In the genomic region with DNA sequence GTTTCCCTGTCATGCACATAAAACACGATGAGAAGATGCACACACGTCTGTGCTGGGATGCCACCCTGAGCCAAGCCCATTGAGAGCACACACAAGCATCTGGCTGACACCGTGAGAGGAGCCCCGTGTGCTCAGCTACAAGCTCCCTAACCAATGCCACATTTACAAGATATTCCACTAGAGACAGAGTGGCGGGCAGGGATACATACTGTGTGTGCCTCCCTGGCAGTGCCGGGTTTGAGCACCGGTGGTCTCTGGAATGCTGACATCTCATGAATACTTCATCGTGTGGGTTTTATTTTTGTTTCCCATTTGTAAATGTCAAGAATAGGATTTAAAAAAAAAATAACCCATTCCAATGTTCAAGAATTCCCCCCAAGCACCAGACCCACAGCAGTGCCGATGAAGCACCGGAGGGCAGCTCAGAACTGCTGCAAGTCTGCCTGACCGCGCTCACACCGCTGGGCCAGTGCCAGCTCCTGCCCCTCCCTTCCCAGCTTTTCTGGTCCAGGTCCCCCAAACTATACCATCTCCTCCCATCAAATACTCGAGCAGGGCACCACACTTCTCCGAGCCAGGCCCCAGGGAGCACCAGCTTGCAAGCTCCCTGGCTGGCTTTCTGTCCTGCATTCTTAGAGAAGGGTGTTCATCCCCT, we compare ENCODE assay signal across 14 mouse cellular contexts.
A peak's percentile ranks its signal among the peaks of the same experiment; 100 is the strongest.
DNase-seq lines count a peak whose midpoint lies in the region; ATAC-seq and TF ChIP-seq lines count a peak whose summit lies in the region.
"Had no signal": no experiment of that assay in that cellular context is flagged by ENCODE, and none has a peak within 500 bp of the region (broad histone marks: within the 10 kb centered on the region; RNA-seq: fewer than 3 reads in every experiment).

No protein-coding gene starts in this region.

- H3K27me3 ChIP-seq in kidney, embryonic 16.5 days (ENCODE audit: insufficient read depth, low read length): no peaks in the 10 kb centered on the region
- H3K27me3 ChIP-seq in forebrain, postnatal 0 days (ENCODE audit: insufficient read depth, low read length): no peaks in the 10 kb centered on the region
- H3K27me3 ChIP-seq: heart, embryonic 15.5 days; neural tube, embryonic 15.5 days had no signal

- H3K36me3 ChIP-seq in kidney, embryonic 16.5 days (ENCODE audit: insufficient read depth, low read length): no peaks in the 10 kb centered on the region
- H3K36me3 ChIP-seq in forebrain, postnatal 0 days (ENCODE audit: insufficient read depth): no peaks in the 10 kb centered on the region
- H3K36me3 ChIP-seq: heart, embryonic 15.5 days; neural tube, embryonic 15.5 days had no signal

- no peak overlapping the region for H3K4me2 ChIP-seq in kidney, embryonic 16.5 days (replicated peaks; ENCODE audit: low read depth, low read length)
- H3K4me2 ChIP-seq in forebrain, postnatal 0 days (ENCODE audit: low read depth): no peak overlapping the region
- H3K4me2 ChIP-seq: heart, embryonic 15.5 days; neural tube, embryonic 15.5 days had no signal

- H3K9ac ChIP-seq in kidney, embryonic 16.5 days (replicated peaks; ENCODE audit: low read length): no peak overlapping the region
- H3K9ac ChIP-seq in forebrain, postnatal 0 days: no peak overlapping the region
- H3K9ac ChIP-seq: heart, embryonic 15.5 days; neural tube, embryonic 15.5 days had no signal

- no peaks in the 10 kb centered on the region for H3K9me3 ChIP-seq in kidney, embryonic 16.5 days (ENCODE audit: low read length)
- H3K9me3 ChIP-seq in forebrain, postnatal 0 days (ENCODE audit: low read length): no peaks in the 10 kb centered on the region
- H3K9me3 ChIP-seq: heart, embryonic 15.5 days; neural tube, embryonic 15.5 days had no signal

- ATAC-seq in kidney, embryonic 16.5 days (ENCODE audit: low FRiP score, low TSS enrichment): no peak
- peak; percentile 40; the same call in 1 of the 2 replicates for ATAC-seq in forebrain, postnatal 0 days
- ATAC-seq: activated CD4-positive, CD25-positive, alpha-beta regulatory T cell, adult 4 months; inflammation-experienced regulatory T-cells, adult 6 months had no signal

- TF ChIP-seq CTCF in forebrain, postnatal 0 days (IDR thresholded peaks at IDR 0.05; ENCODE audit: low read depth): no peak

- H3K27ac ChIP-seq in kidney, embryonic 16.5 days (ENCODE audit: low read length): peak overlapping the region; percentile 56
- no peak overlapping the region for H3K27ac ChIP-seq in forebrain, postnatal 0 days (ENCODE audit: low read depth, low read length)
- H3K27ac ChIP-seq: heart, embryonic 15.5 days; neural tube, embryonic 15.5 days had no signal

- DNase-seq in kidney, adult 9 months: no peak
- peak; percentile 26 for DNase-seq in urinary bladder, postnatal 14 days (ENCODE audit: low spot score)
- DNase-seq in urinary bladder, postnatal 25 days (ENCODE audit: low spot score): no peak
- DNase-seq in forebrain, postnatal 0 days: no peak
- no peak for DNase-seq in testis, postnatal 10 days (ENCODE audit: low spot score)
- no peak for DNase-seq in embryo, embryonic 9.5 days (ENCODE audit: extremely low spot score)
- DNase-seq in layer of hippocampus, adult 11-12 months (ENCODE audit: low spot score): no peak
- DNase-seq: gastrocnemius, postnatal 36 days; lung, postnatal 10 days had no signal

- no peak overlapping the region for H3K4me3 ChIP-seq in kidney, embryonic 16.5 days (ENCODE audit: low read length)
- no peak overlapping the region for H3K4me3 ChIP-seq in forebrain, postnatal 0 days (ENCODE audit: low read depth, low read length)
- H3K4me3 ChIP-seq: heart, embryonic 15.5 days; neural tube, embryonic 15.5 days had no signal

- peaks cover 40% of the 10 kb centered on the region for H3K4me1 ChIP-seq in kidney, embryonic 16.5 days (ENCODE audit: insufficient read depth, low read length)
- 0 out of 2 replicates have a peak, but pooled peaks cover 4% of the 10 kb centered on the region for H3K4me1 ChIP-seq in forebrain, postnatal 0 days (ENCODE audit: insufficient read depth)

- WGBS in kidney, embryonic 16.5 days: 68% methylated on average over 15 of the region's 15 CpGs
- WGBS in forebrain, postnatal 0 days: 41% methylated on average over 15 of the region's 15 CpGs
